Mouse (Mus musculus) testis, adult 2 months (tissue): ENCODE data around the gene Acot12. TPM values are rescaled to one million over a fixed set of nuclear protein-coding genes. Genes with fewer than 3 reads are reported as not detected.

ENCODE experiments used
- H3K27ac ChIP-seq: fragments of 200-500 bp; 2 replicates; pipeline ENCODE4 v1.5.1; 2012; ENCODE audit warnings: low read depth, low read length; ENCODE audit not compliant: control insufficient read depth, insufficient read depth
- H3K27me3 ChIP-seq: fragments of 200-500 bp; 2 replicates; pipeline ENCODE4 v1.6.1; 2012; ENCODE audit warnings: mild to moderate bottlenecking, low read length, moderate library complexity; ENCODE audit not compliant: control insufficient read depth, insufficient read depth
- H3K36me3 ChIP-seq: fragments of 200-500 bp; 2 replicates; pipeline ENCODE4 v1.6.1; 2012; ENCODE audit warnings: mild to moderate bottlenecking, low read length; ENCODE audit not compliant: control insufficient read depth, insufficient read depth
- H3K4me1 ChIP-seq: fragments of 200-500 bp; 2 replicates; pipeline ENCODE4 v1.6.1; 2012; ENCODE audit warnings: low read length; ENCODE audit not compliant: control insufficient read depth, insufficient read depth
- H3K4me3 ChIP-seq: fragments of 200-500 bp; 2 replicates; pipeline ENCODE4 v1.5.1; 2012; ENCODE audit warnings: low read depth, mild to moderate bottlenecking, low read length, moderate library complexity, mixed read lengths; ENCODE audit not compliant: control insufficient read depth
- CTCF ChIP-seq: fragments of 200-500 bp; IDR thresholded peaks from 2 replicates; pipeline ENCODE4 v1.5.1; 2012; ENCODE audit warnings: low read depth, mild to moderate bottlenecking, inconsistent platforms, low read length, moderate library complexity; ENCODE audit not compliant: control insufficient read depth, insufficient read depth, insufficient replicate concordance
- POLR2A ChIP-seq: fragments of 200-500 bp; IDR thresholded peaks from 2 replicates; pipeline ENCODE4 v1.6.1; 2012; ENCODE audit warnings: low read depth, mild to moderate bottlenecking, inconsistent platforms, low read length, moderate library complexity; ENCODE audit not compliant: control insufficient read depth
- polyA plus RNA-seq: library from polyadenylated mRNA; depleted of rRNA; stranded (reverse); fragments of >200 nt; gene quantifications from 2 replicates; pipeline ENCODE4 v1.2.3, GENCODE M21; 2012

Acot12 gene
- polyA plus RNA-seq, 1 experiment: 10.9 TPM

DNA sequence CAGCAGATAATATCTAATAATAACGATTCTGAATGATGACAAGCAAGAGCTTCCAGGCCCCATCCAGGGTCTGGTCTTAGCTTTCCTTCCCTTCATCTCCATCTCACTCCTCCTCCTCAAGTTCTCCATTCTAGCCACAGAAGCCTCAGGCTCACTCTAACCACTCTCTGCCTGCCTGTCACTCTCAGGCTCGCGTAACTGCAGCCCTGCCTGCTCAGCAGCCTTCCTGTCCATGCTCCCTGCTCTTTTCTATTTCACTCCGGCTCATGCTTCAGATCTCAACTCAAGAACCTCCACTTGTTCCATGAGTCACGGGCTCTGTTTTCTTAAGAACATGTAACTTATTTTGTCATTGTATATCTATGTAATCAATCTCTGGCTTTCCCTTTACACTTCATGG lies 5.2 kb downstream of the Acot12 start:
- Histone ChIP-seq H3K36me3 (no peaks in the 10 kb centered on the region), H3K4me3 (no peak overlapping the region), H3K27ac (no peak overlapping the region), H3K27me3 (no peaks in the 10 kb centered on the region), H3K4me1 (peaks cover under 1% of the 10 kb centered on the region)
- no peak for TF ChIP-seq POLR2A
- no peak for TF ChIP-seq CTCF

DNA sequence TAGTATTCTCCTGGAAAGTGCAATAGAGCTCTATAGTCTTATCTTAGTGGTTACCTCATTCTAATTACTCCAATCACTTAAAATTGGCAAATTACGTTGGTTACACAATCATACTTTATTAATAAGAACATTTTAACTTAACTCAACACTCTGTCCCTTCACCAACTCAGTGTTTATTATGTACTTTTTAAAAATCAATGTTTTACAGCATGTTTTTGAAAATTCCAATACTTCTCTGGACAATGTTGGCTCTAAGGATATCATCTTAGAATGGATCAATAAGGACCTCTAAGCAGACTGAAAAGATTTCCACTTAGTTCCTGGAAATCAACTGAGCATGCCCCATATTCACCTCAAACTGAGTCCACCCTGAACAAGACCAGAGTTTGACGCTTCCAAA lies 7.1 kb downstream of the Acot12 start:
- Histone ChIP-seq H3K4me3 (no peak overlapping the region), H3K27ac (no peak overlapping the region), H3K27me3 (no peaks in the 10 kb centered on the region), H3K36me3 (no peaks in the 10 kb centered on the region), H3K4me1 (no peaks in the 10 kb centered on the region)
- TF ChIP-seq POLR2A (no peak), CTCF (no peak)

DNA sequence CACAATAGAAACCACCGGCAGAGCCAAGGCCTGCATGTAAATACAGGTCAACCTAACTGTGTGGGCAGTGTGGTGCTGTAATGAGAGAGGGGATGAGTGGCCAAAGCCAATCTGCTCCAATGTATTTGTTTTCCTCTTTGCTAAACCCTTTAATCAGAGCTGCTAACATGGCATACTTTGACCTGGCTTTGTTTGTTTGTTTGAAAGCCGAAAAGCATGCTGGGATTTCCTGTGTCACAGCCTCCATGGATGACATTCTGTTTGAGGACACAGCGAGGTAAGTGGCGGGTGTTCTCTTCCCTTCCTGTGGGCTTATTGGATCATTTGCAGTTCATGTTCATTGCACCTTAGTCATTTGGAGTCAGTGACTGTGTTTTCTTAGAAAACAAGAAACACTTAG lies 8.7 kb downstream of the Acot12 start:
- no peak overlapping the region for H3K27ac ChIP-seq
- no peaks in the 10 kb centered on the region for H3K36me3 ChIP-seq
- no peak overlapping the region for H3K4me3 ChIP-seq
- TF ChIP-seq POLR2A (no peak), CTCF (no peak)
- H3K4me1 ChIP-seq: no peaks in the 10 kb centered on the region
- no peaks in the 10 kb centered on the region for H3K27me3 ChIP-seq

DNA sequence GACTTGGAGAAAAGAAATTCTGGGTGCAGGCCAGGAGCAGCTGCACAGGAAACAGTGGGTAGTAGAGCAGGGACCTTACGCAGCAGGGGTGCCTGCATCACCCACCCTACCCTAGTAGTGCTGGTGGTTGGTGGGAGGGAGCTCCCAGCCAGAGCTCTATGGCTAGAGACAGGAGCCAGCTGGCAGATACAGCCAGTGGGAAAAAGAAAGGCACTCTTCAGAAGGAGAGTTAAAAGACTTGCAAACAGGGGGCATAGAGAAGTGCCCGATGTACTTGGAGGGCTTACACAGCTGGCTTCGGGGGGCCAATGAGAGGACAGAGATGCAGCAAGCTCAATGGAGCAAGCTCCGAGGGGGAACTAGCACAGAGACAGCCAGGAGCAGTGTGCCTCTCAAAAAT lies 12.4 kb downstream of the Acot12 start:
- no peak overlapping the region for H3K4me3 ChIP-seq
- no peaks in the 10 kb centered on the region for H3K4me1 ChIP-seq
- H3K27me3 ChIP-seq: no peaks in the 10 kb centered on the region
- no peaks in the 10 kb centered on the region for H3K36me3 ChIP-seq
- no peak overlapping the region for H3K27ac ChIP-seq
- no peak for TF ChIP-seq CTCF
- TF ChIP-seq POLR2A: no peak

DNA sequence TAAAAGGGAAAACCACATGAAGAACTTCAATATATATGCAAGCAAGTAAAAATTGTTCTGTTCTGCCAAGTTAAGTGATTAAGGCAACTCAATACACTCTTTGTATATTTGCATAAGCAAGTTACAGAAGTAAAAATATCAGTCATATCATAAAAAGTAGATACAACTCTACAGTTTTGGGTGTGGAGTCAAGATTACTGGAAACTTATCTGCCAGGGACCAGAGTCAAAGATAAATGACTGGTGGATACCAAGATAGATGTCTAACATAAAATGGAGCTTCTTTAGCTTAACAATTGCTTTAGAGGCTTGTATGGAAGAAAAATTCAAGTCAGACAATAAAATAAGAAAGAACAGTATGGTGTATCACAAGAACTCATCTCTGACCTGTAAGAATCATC lies 13.4 kb downstream of the Acot12 start:
- H3K27me3 ChIP-seq: no peaks in the 10 kb centered on the region
- TF ChIP-seq POLR2A: no peak
- TF ChIP-seq CTCF: no peak

DNA sequence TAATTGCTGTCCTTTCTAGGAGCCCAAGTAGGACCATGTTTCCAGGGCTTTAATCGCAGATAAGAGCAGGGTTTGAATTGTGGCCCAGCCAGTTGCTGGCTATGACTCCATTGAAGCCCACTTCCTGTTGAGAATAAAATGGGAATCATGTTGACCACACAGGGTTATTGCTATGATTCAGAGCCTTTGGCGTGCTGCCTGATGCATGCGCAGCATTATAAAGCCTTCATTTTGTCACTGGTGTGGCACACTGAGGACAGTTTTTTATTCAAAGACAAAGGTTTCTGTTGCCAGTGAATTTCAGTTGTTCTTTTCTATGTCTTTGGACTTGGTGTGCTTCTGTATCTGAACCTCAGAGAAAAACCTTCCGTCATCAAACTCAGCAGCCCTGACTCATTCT lies 14.9 kb downstream of the Acot12 start:
- no peak overlapping the region for H3K27ac ChIP-seq
- no peaks in the 10 kb centered on the region for H3K36me3 ChIP-seq
- TF ChIP-seq POLR2A: no peak
- TF ChIP-seq CTCF: no peak

More for the DNA sequence above, 13.4 kb downstream of the Acot12 start:
- Histone ChIP-seq H3K27ac (no peak overlapping the region), H3K36me3 (no peaks in the 10 kb centered on the region), H3K4me3 (no peak overlapping the region), H3K4me1 (no peaks in the 10 kb centered on the region)

DNA sequence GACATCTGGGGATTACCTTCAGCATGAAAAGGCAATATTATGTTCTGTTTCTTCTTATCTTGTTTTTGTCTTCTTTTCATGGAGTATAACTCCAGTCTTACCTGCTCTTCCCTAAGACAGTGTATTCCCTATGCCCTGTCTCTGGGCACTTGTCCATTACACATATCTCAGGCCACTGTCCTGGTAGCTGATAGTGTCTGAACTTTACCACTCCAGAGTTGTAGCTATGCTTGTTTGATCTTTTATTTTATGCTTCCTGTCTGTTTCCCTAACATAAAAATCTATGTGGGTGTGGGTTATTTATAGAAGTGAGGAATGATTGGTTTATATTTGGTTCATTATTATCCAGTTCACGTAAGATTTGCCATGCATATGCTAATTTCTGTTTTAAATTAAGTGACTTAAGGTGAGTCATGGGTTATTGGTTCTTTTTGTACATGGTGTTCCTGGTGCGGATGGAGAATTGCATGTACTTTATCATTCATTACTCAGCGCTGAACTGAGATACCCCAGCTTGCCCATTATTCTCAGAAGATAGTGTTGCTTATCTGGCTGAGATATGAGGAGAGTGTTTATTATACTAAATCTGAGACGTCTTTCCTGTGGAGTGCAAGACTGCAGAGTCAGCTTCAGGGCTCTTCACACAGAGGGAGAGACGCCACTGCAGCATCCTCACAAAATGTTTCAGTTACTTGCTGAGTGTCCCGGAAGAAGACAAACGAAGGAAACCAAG lies 17.2 kb downstream of the Acot12 start:
- H3K36me3 ChIP-seq: no peaks in the 10 kb centered on the region
- no peaks in the 10 kb centered on the region for H3K4me1 ChIP-seq
- TF ChIP-seq POLR2A: no peak
- no peaks in the 10 kb centered on the region for H3K27me3 ChIP-seq
- H3K4me3 ChIP-seq: no peak overlapping the region
- H3K27ac ChIP-seq: no peak overlapping the region

More for the DNA sequence above, 14.9 kb downstream of the Acot12 start:
- Histone ChIP-seq H3K4me3 (no peak overlapping the region), H3K27me3 (no peaks in the 10 kb centered on the region), H3K4me1 (no peaks in the 10 kb centered on the region)

DNA sequence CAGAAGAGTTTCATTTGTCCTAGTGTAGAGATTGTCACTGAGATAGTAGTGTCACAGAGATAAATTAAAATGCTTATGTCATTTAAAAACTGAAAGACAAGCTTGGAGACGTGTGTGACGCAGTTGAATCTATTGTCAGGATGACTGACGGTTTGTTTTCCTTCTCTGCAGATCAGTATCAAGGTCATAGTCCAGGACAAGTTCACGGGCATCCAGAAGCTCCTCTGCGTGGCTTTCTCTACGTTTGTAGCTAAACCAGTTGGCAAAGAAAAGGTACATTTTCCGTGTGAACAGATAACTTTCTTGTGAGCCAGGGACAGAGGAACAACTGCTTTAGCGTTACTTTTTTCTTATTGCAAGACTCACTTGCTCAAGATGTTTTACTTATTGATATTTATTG lies 18.5 kb downstream of the Acot12 start:
- no peak for TF ChIP-seq POLR2A
- no peak for TF ChIP-seq CTCF
- H3K27ac ChIP-seq: no peak overlapping the region
- H3K27me3 ChIP-seq: no peaks in the 10 kb centered on the region
- H3K4me3 ChIP-seq: no peak overlapping the region
- H3K36me3 ChIP-seq: no peaks in the 10 kb centered on the region
- no peaks in the 10 kb centered on the region for H3K4me1 ChIP-seq
